Mouse (Mus musculus): Measurements from ENCODE around the gene Cmtm8. TPM values are rescaled to one million over a fixed set of nuclear protein-coding genes. Genes with fewer than 3 reads are reported as not detected.

The Cmtm8 gene
- polyA plus RNA-seq, 1 experiment from 2014 or later, result 10.9 TPM

GRCm38 (mm10) chr9:114785432-114786125 lies 58.4 kb downstream of the Cmtm8 start:
- WGBS, result 17% methylated on average over 16 of the region's 16 CpGs
- Histone ChIP-seq H3K4me2 (no peak overlapping the region), H3K9ac (replicated peaks) (no peak overlapping the region), H3K4me3 (replicated peaks) (no peak overlapping the region), H3K27me3 (replicated peaks) (no peaks in the 10 kb centered on the region), H3K36me3 (no peaks in the 10 kb centered on the region), H3K27ac (replicated peaks) (no peak overlapping the region), H3K4me1 (peaks cover 20% of the 10 kb centered on the region), H3K9me3 (replicated peaks) (no peaks in the 10 kb centered on the region)
- ATAC-seq (ENCODE audit: low FRiP score), result no peak

GRCm38 (mm10) chr9:114781526-114782212 lies 62.3 kb downstream of the Cmtm8 start, which contains the start of gene Cmtm7:
Gene Cmtm7, minus strand, starts transcription at chr9:114781856.
- Histone ChIP-seq H3K9ac (replicated peaks) (peak within 1 kb of the TSS; percentile 42), H3K9me3 (replicated peaks) (no peaks in the 10 kb centered on the region), H3K4me3 (replicated peaks) (peak within 1 kb of the TSS; percentile 45), H3K36me3 (no peaks in the 10 kb centered on the region), H3K4me2 (peak within 1 kb of the TSS; percentile 96), H3K27me3 (replicated peaks) (0 out of 2 replicates have a peak, but pooled peaks cover 5% of the 10 kb centered on the region), H3K27ac (replicated peaks) (peak within 1 kb of the TSS; percentile 43; the same call in 1 of the 2 replicates), H3K4me1 (peaks cover 28% of the 10 kb centered on the region)
- under 1% methylated on average over 51 of the region's 54 CpGs for WGBS
- peak; percentile 65 for ATAC-seq (ENCODE audit: low FRiP score)

- Histone ChIP-seq H3K27me3 (replicated peaks) (0 out of 2 replicates have a peak, but pooled peaks cover 5% of the 10 kb centered on the region), H3K4me1 (peaks cover 28% of the 10 kb centered on the region), H3K36me3 (no peaks in the 10 kb centered on the region), H3K9me3 (replicated peaks) (no peaks in the 10 kb centered on the region), H3K4me2 (peak overlapping the region; percentile 96), H3K4me3 (replicated peaks) (peak overlapping the region; percentile 45), H3K9ac (replicated peaks) (peak overlapping the region; percentile 42), H3K27ac (replicated peaks) (peak overlapping the region; percentile 43; the same call in 1 of the 2 replicates)
- peak; percentile 25; the same call in 1 of the 2 replicates for ATAC-seq (ENCODE audit: low FRiP score)
- WGBS, result 3% methylated on average over 36 of the region's 38 CpGs
Measured at GRCm38 (mm10) chr9:114780746-114781525, 63.0 kb downstream of the Cmtm8 start.

GRCm38 (mm10) chr9:114779984-114780745 lies 63.8 kb downstream of the Cmtm8 start:
- H3K4me3 ChIP-seq (replicated peaks), result peak overlapping the region; percentile 45
- no peak overlapping the region for H3K27ac ChIP-seq (replicated peaks)
- ATAC-seq (ENCODE audit: low FRiP score), result 0 out of 2 replicates have a peak, but pooled peaks have one; percentile 15
- H3K4me1 ChIP-seq, result peaks cover 24% of the 10 kb centered on the region
- H3K36me3 ChIP-seq, result no peaks in the 10 kb centered on the region
- 36% methylated on average over 23 of the region's 23 CpGs for WGBS
- H3K27me3 ChIP-seq (replicated peaks), result 0 out of 2 replicates have a peak, but pooled peaks cover 5% of the 10 kb centered on the region
- H3K9me3 ChIP-seq (replicated peaks), result no peaks in the 10 kb centered on the region
- H3K9ac ChIP-seq (replicated peaks), result 0 out of 2 replicates have a peak overlapping the region, but pooled peaks have one; percentile 7
- peak overlapping the region; percentile 96 for H3K4me2 ChIP-seq

DNA sequence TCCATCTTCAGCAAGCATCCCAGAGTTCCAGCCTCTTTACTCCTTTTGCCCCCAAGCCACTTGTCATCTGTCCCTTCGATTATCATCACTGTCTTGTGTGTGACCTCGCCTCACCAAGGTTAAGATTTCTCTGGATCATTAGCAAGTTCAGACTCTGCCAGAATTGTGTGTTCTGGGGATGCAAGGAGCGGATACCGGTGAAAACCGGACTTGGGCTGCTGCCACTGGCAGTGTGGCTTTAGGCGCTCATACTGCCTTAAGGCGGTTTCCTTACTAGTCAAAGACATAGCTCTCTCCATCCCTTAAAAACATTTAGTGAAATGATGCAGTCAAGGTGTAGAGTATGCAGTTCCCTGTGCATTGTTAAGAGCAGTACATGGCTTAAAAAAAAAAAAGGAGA lies 65.1 kb downstream of the Cmtm8 start:
- H3K27ac ChIP-seq (replicated peaks), result no peak overlapping the region
- 92% methylated on average over 7 of the region's 7 CpGs for WGBS
- no peak overlapping the region for H3K9ac ChIP-seq (replicated peaks)
- no peaks in the 10 kb centered on the region for H3K9me3 ChIP-seq (replicated peaks)
- no peak for ATAC-seq (ENCODE audit: low FRiP score)
- H3K4me1 ChIP-seq, result peaks cover 27% of the 10 kb centered on the region
- 0 out of 2 replicates have a peak, but pooled peaks cover 5% of the 10 kb centered on the region for H3K27me3 ChIP-seq (replicated peaks)
- no peak overlapping the region for H3K4me3 ChIP-seq (replicated peaks)
- H3K4me2 ChIP-seq, result no peak overlapping the region
- no peaks in the 10 kb centered on the region for H3K36me3 ChIP-seq

- ATAC-seq (ENCODE audit: low FRiP score), result no peak
- H3K36me3 ChIP-seq, result no peaks in the 10 kb centered on the region
- H3K9me3 ChIP-seq (replicated peaks), result no peaks in the 10 kb centered on the region
- H3K4me2 ChIP-seq, result no peak overlapping the region
- peaks cover 27% of the 10 kb centered on the region for H3K4me1 ChIP-seq
- WGBS, result 90% methylated on average over 7 of the region's 7 CpGs
- no peak overlapping the region for H3K4me3 ChIP-seq (replicated peaks)
- H3K27me3 ChIP-seq (replicated peaks), result 0 out of 2 replicates have a peak, but pooled peaks cover 5% of the 10 kb centered on the region
- H3K9ac ChIP-seq (replicated peaks), result no peak overlapping the region
- H3K27ac ChIP-seq (replicated peaks), result no peak overlapping the region
Measured at GRCm38 (mm10) chr9:114778047-114778390, 65.9 kb downstream of the Cmtm8 start.

DNA sequence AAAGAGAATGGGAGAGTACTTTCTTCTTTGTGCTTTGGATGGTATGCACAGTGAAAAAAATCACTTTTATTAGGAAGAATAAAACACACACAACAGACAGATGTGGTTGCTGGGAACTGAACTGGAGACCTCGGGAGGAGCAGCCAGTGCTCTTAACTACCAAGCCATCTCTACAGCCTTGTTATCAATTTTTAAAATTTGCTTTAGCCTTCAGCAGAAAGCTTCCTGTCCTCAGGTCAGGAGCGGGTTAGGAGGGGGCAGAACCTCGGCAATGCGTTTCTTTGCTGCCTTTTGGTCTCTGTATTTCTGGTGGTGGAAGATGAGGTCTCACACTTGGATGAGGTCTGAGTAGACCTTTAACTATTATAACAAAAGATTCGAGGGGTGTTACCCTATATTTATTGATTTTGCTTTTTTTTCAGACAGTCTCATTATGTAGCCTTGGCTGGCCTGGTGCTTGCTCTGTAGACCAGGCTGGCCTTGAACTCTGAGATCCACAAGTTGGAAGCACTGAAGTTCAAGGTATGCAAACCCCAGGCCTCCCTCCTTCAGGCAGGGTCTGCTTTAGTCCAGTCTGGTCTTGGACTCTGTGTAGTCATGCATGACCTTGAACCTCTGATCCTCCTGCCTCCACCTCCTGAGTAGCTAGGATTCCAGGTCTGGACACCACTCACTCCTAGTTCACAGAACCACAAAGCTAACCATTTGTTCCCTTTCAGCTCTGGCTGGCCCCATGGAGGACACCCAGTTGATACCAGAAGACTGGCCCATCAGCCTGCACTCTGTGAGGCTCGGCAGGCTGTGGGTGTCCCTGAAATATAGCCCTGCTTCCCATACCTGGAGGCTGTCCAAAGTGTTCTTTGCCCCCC lies 66.5 kb downstream of the Cmtm8 start:
- Histone ChIP-seq H3K4me2 (no peak overlapping the region), H3K27ac (replicated peaks) (no peak overlapping the region), H3K9ac (replicated peaks) (no peak overlapping the region), H3K36me3 (no peaks in the 10 kb centered on the region), H3K27me3 (replicated peaks) (0 out of 2 replicates have a peak, but pooled peaks cover 5% of the 10 kb centered on the region), H3K4me3 (replicated peaks) (no peak overlapping the region), H3K9me3 (replicated peaks) (no peaks in the 10 kb centered on the region), H3K4me1 (peaks cover 27% of the 10 kb centered on the region)
- ATAC-seq (ENCODE audit: low FRiP score), result no peak
- 83% methylated on average over 6 of the region's 6 CpGs for WGBS

DNA sequence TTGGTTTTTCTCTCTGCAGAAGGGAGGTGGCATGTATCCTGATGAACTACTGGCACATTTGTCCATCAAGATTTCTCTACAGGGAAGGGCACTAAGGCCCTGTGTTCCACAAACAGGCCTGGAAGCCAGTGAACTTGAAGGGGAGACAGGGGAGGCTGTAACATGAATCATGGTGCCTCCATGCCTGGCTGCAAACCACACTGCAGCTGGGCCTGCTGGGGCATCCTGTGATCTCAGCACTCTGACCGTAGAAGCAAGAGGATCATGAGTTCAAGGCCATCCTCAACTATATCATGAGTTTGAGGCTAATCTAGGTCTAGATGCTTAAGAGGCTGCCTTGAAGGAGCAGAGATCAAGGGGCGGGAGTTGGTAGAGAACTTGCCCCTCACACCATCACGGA lies 67.6 kb downstream of the Cmtm8 start:
- Histone ChIP-seq H3K4me2 (no peak overlapping the region), H3K27ac (replicated peaks) (no peak overlapping the region), H3K9me3 (replicated peaks) (no peaks in the 10 kb centered on the region), H3K9ac (replicated peaks) (no peak overlapping the region), H3K4me1 (peaks cover 20% of the 10 kb centered on the region), H3K4me3 (replicated peaks) (no peak overlapping the region), H3K27me3 (replicated peaks) (0 out of 2 replicates have a peak, but pooled peaks cover 5% of the 10 kb centered on the region), H3K36me3 (no peaks in the 10 kb centered on the region)
- 91% methylated on average over 3 of the region's 3 CpGs for WGBS
- no peak for ATAC-seq (ENCODE audit: low FRiP score)

- Histone ChIP-seq H3K4me3 (replicated peaks) (no peak overlapping the region), H3K9ac (replicated peaks) (no peak overlapping the region), H3K36me3 (no peaks in the 10 kb centered on the region), H3K27ac (replicated peaks) (no peak overlapping the region), H3K4me1 (peaks cover 9% of the 10 kb centered on the region), H3K9me3 (replicated peaks) (no peaks in the 10 kb centered on the region), H3K27me3 (replicated peaks) (0 out of 2 replicates have a peak, but pooled peaks cover 5% of the 10 kb centered on the region), H3K4me2 (no peak overlapping the region)
- ATAC-seq (ENCODE audit: low FRiP score), result no peak
- 71% methylated on average over 4 of the region's 4 CpGs for WGBS
Measured at GRCm38 (mm10) chr9:114775272-114775671, 68.7 kb downstream of the Cmtm8 start.

GRCm38 (mm10) chr9:114774629-114775028 lies 69.3 kb downstream of the Cmtm8 start:
- H3K4me1 ChIP-seq, result peaks cover 5% of the 10 kb centered on the region
- ATAC-seq (ENCODE audit: low FRiP score), result no peak

More at GRCm38 (mm10) chr9:114774629-114775028, 69.3 kb downstream of the Cmtm8 start:
- Histone ChIP-seq H3K4me3 (replicated peaks) (no peak overlapping the region), H3K4me2 (no peak overlapping the region), H3K9ac (replicated peaks) (no peak overlapping the region), H3K36me3 (no peaks in the 10 kb centered on the region), H3K27me3 (replicated peaks) (0 out of 2 replicates have a peak, but pooled peaks cover 4% of the 10 kb centered on the region), H3K9me3 (replicated peaks) (no peaks in the 10 kb centered on the region), H3K27ac (replicated peaks) (no peak overlapping the region)
- WGBS, result 85% methylated on average over 6 of the region's 6 CpGs

All from neural tube, embryonic 15.5 days (tissue).